Mouse (Mus musculus) heart, embryonic 14.5 days (tissue): ENCODE measurements around the gene Tbc1d10b. TPM values are rescaled to one million over a fixed set of nuclear protein-coding genes. Genes with fewer than 3 reads are reported as not detected.
A peak's percentile ranks its signal among the peaks of the same experiment; 100 is the strongest.
"Not testable (repeated sequence)": the region's sequence is repeated elsewhere in the genome, so short reads cannot be mapped to it uniquely, and the experiment has no call there.

ENCODE experiments used
- ATAC-seq: fragments of 200-750 bp; cut with Nextera tagmentation; 2 replicates; pipeline ENCODE4 v1.8.0; 2017; ENCODE audit warnings: low read depth, moderate TSS enrichment; ENCODE audit not compliant: insufficient number of reproducible peaks, insufficient read depth, low FRiP score
- H3K27ac ChIP-seq, 2 experiments: fragments of 200-500 bp in 1 of 2; fragments of 300-500 bp in 1 of 2; sonication (generic) in 1 of 2; replicated peaks in 1 of 2; 2 replicates each; pipeline ENCODE4 v1.5.1; 2012 to 2014; ENCODE audit warnings: low read depth in 2 of 2, low read length in 2 of 2, control low read depth in 1 of 2, mild to moderate bottlenecking in 1 of 2, mixed read lengths in 1 of 2; ENCODE audit not compliant: control insufficient read depth in 1 of 2, insufficient read depth in 1 of 2
- H3K27me3 ChIP-seq: fragments of 300-500 bp; sonication (generic); 2 replicates; pipeline ENCODE4 v1.6.1; 2014; ENCODE audit warnings: mild to moderate bottlenecking, low read length, control low read depth; ENCODE audit not compliant: control insufficient read depth, insufficient read depth
- H3K36me3 ChIP-seq: fragments of 300-500 bp; sonication (generic); 2 replicates; pipeline ENCODE4 v1.6.1; 2014; ENCODE audit warnings: mild to moderate bottlenecking, control low read depth, low read length, mixed read lengths; ENCODE audit not compliant: control insufficient read depth, insufficient read depth
- H3K4me1 ChIP-seq, 2 experiments: fragments of 200-500 bp in 1 of 2; fragments of 300-500 bp in 1 of 2; sonication (generic) in 1 of 2; 2 replicates each; pipeline ENCODE4 v1.6.1; 2012 to 2014; ENCODE audit warnings: low read length in 2 of 2, control low read depth in 1 of 2, mixed read lengths in 1 of 2; ENCODE audit not compliant: control insufficient read depth in 2 of 2, insufficient read depth in 2 of 2
- H3K4me2 ChIP-seq: fragments of 300-500 bp; sonication (generic); 2 replicates; pipeline ENCODE4 v1.6.1; 2014; ENCODE audit warnings: mild to moderate bottlenecking, low read length
- H3K4me3 ChIP-seq, 2 experiments: fragments of 200-500 bp in 1 of 2; fragments of 300-500 bp in 1 of 2; sonication (generic) in 1 of 2; 2 replicates each; pipeline ENCODE4 v1.5.1; 2012 to 2014; ENCODE audit warnings: low read length in 2 of 2, mild to moderate bottlenecking in 2 of 2, control low read depth in 1 of 2, low read depth in 1 of 2, moderate library complexity in 1 of 2; ENCODE audit not compliant: control insufficient read depth in 1 of 2, insufficient read depth in 1 of 2
- H3K9ac ChIP-seq: fragments of 300-500 bp; sonication (generic); 2 replicates; pipeline ENCODE4 v1.6.1; 2014; ENCODE audit warnings: mild to moderate bottlenecking, low read length
- H3K9me3 ChIP-seq: fragments of 300-500 bp; sonication (generic); 2 replicates; pipeline ENCODE4 v1.6.1; 2016; ENCODE audit warnings: low read length, control low read depth; ENCODE audit not compliant: control insufficient read depth
- WGBS: fragments of 180-500 bp; shearing (Covaris S2); extraction: QIAGEN DNeasy Blood & Tissue Kit; methylation state at CpG from one replicate; pipeline ENCODE4 v1.1.7; 2014; 5-methylcytosine and 5-hydroxymethylcytosine counted together
- polyA plus RNA-seq: library from polyadenylated mRNA; unstranded; fragments of >200 nt; fragmentation: Nextera tagmentation; extraction: Ambion mirVana; gene quantifications from 2 replicates; pipeline ENCODE4 v1.2.1, GENCODE M21; 2014

Gene Tbc1d10b
- polyA plus RNA-seq, 1 experiment from 2014 or later: 20.2 TPM

GRCm38 (mm10) chr7:127250511-127250910, 42.2 kb upstream of the Tbc1d10b start:
- not testable (repeated sequence) for H3K4me3 ChIP-seq, H3K9ac ChIP-seq, ATAC-seq, H3K27me3 ChIP-seq, H3K27ac ChIP-seq, H3K4me2 ChIP-seq, H3K9me3 ChIP-seq
- peaks cover 41% of the 10 kb centered on the region for H3K36me3 ChIP-seq
- WGBS: 92% methylated on average over 8 of the region's 8 CpGs
- peaks cover 0 to 11% of the 10 kb centered on the region in 2 experiments; a peak in 3 of 4 replicates for H3K4me1 ChIP-seq

- Histone ChIP-seq H3K27me3 (no peaks in the 10 kb centered on the region), H3K4me2 (peak overlapping the region; percentile 90), H3K4me1 (peaks cover 7 to 19% of the 10 kb centered on the region in 2 experiments; a peak in 3 of 4 replicates), H3K9ac (peak overlapping the region; percentile 94), H3K4me3 (peak overlapping the region; percentile 86 to 97), H3K27ac (peak overlapping the region; percentile 87 to 90), H3K9me3 (no peaks in the 10 kb centered on the region; the same call in 1 of the 2 replicates), H3K36me3 (peaks cover 30% of the 10 kb centered on the region)
- WGBS: 11% methylated on average over 31 of the region's 33 CpGs
- peak; percentile 75 for ATAC-seq
These were observed 36.6 kb upstream of the Tbc1d10b start for GRCm38 (mm10) chr7:127244658-127245510.

GRCm38 (mm10) chr7:127243870-127244657, 35.8 kb upstream of the Tbc1d10b start, which contains the start of gene Zfp771:
Gene Zfp771 (plus strand): TSS chr7:127244274.
- Histone ChIP-seq H3K27ac (peak within 1 kb of the TSS; percentile 87 to 90), H3K4me2 (peak within 1 kb of the TSS; percentile 90), H3K9me3 (no peaks in the 10 kb centered on the region; the same call in 1 of the 2 replicates), H3K27me3 (no peaks in the 10 kb centered on the region), H3K4me3 (peak within 1 kb of the TSS; percentile 86 to 97), H3K9ac (peak within 1 kb of the TSS; percentile 94), H3K4me1 (peaks cover 7 to 19% of the 10 kb centered on the region in 2 experiments; a peak in 3 of 4 replicates), H3K36me3 (peaks cover 25% of the 10 kb centered on the region)
- WGBS: 1% methylated on average over 54 of the region's 56 CpGs
- ATAC-seq: peak; percentile 93

- peak overlapping the region; percentile 40 to 90 for H3K27ac ChIP-seq
- H3K9ac ChIP-seq: peak overlapping the region; percentile 94
- H3K4me2 ChIP-seq: peak overlapping the region; percentile 90
- H3K36me3 ChIP-seq: peaks cover 28% of the 10 kb centered on the region
- H3K27me3 ChIP-seq: no peaks in the 10 kb centered on the region
- no peak for ATAC-seq
- H3K9me3 ChIP-seq: no peaks in the 10 kb centered on the region; the same call in 1 of the 2 replicates
- peak overlapping the region in 1 of 2 experiments; percentile 86; a peak in 2 of 4 replicates for H3K4me3 ChIP-seq
- peaks cover 7 to 19% of the 10 kb centered on the region in 2 experiments; a peak in 3 of 4 replicates for H3K4me1 ChIP-seq
- WGBS: 37% methylated on average over 2 of the region's 2 CpGs
These were observed 35.1 kb upstream of the Tbc1d10b start for GRCm38 (mm10) chr7:127243361-127243867.

GRCm38 (mm10) chr7:127234777-127235176, 26.5 kb upstream of the Tbc1d10b start:
- 95% methylated on average over 2 of the region's 2 CpGs for WGBS
- ATAC-seq: no peak
- H3K4me1 ChIP-seq: peaks cover 10 to 26% of the 10 kb centered on the region in 2 experiments
- no peak overlapping the region for H3K4me2 ChIP-seq
- H3K36me3 ChIP-seq: peaks cover 58% of the 10 kb centered on the region
- no peaks in the 10 kb centered on the region for H3K27me3 ChIP-seq
- H3K4me3 ChIP-seq: no peak overlapping the region
- H3K9ac ChIP-seq: no peak overlapping the region
- no peak overlapping the region for H3K27ac ChIP-seq
- H3K9me3 ChIP-seq: no peaks in the 10 kb centered on the region

GRCm38 (mm10) chr7:127233765-127234164, 25.5 kb upstream of the Tbc1d10b start:
- Histone ChIP-seq H3K27me3 (no peaks in the 10 kb centered on the region), H3K4me2 (peak overlapping the region; percentile 84), H3K9ac (peak overlapping the region; percentile 97), H3K4me3 (peak overlapping the region; percentile 89 to 99), H3K4me1 (peaks cover 10 to 26% of the 10 kb centered on the region in 2 experiments), H3K9me3 (no peaks in the 10 kb centered on the region), H3K27ac (peak overlapping the region; percentile 97 to 99; a peak in 3 of 4 replicates), H3K36me3 (peaks cover 61% of the 10 kb centered on the region)
- no peak for ATAC-seq
- 6% methylated on average over 9 of the region's 9 CpGs for WGBS

- Histone ChIP-seq H3K4me1 (peaks cover 10 to 26% of the 10 kb centered on the region in 2 experiments), H3K27me3 (no peaks in the 10 kb centered on the region), H3K36me3 (peaks cover 57% of the 10 kb centered on the region), H3K4me3 (peak overlapping the region; percentile 89 to 99), H3K9me3 (no peaks in the 10 kb centered on the region), H3K9ac (peak overlapping the region; percentile 97), H3K27ac (peak overlapping the region; percentile 97 to 99), H3K4me2 (peak overlapping the region; percentile 84)
- peak; percentile 19 for ATAC-seq
- 0% methylated on average over 27 of the region's 27 CpGs for WGBS
These were observed 25.1 kb upstream of the Tbc1d10b start for GRCm38 (mm10) chr7:127233368-127233749.
